Mouse (Mus musculus) spleen, postnatal 4 days (tissue): Measurements from ENCODE around the gene Kcnj10.

Experiments used
- DNase-seq, 2 experiments: peaks; one replicate each; pipeline ENCODE4 v3.0.0; 2022; ENCODE audit warnings: low spot score in 2 of 2

Kcnj10 gene

DNA sequence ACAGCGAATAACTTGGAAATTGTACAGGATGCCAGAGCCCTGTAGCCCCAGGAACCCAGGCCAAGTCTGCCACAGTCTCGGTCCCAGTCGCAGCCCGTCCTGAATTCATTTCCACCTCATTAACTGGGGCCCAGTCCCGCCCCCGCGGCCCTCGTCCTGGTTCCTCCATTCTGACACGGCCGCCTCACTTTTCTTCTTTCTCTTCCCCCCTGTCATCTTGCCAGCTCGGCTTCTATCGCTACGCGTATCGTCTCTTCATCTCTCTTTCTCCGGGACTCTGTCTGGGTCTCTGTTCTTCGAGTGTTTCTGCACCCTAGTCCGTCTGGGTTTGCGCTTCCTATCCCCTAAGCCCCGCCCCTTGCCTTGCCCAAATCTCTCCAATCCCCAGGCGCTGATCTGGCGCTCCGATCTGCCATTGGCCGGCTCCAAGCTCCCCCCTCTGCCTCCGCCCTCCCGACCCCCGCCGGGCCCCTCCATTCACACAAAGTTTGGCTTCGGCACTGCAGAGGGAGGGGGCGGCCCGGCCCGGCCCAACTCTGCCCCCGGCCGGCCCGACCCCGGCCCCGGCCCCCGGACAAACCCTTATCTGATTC, at the start of gene Kcnj10:
Gene Kcnj10, plus strand, starts transcription at position 482 of the 593 bp plus-strand sequence.
- DNase-seq: peak; percentile 63 to 78

DNA sequence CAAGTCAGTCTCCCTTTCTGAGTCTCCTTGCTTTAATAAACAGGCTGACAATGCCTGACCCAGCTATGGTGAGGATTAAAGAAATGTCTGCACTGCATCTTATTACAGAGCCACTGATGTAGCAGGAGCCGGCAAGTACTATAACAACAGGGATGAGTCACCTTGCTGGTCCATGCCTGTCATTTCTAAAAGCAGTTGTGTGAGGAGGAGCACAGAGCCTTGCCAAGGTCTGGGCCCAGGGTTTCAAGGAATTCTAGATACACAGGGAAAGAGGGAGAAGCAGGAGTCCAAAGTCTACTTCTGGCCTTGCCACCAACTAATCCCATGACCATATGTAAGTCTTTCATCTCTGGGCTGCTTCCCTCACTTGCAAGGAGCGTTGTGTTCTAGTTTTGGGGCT, 48.1 kb upstream of the Kcnj10 start:
- DNase-seq: no peak

DNA sequence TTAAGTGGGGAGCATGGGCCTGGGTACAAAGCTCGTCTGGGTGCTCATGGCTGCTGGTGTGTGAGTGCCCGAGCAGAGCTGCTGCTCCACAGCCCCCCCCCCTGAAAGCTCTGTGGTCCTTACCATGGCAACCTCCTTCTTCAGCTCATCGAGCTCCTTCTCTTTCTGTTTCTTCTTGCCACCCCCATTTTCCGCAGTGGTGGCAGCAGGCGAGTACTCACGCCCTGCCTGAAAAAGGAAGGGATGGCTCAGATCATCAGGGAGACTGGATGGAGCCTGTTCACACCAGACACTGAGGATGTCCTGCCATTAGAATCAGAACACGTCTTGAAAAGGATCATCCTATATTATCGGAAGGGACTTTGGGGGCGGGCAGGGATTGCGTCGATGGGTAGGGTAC, 47.6 kb upstream of the Kcnj10 start:
- DNase-seq: no peak

DNA sequence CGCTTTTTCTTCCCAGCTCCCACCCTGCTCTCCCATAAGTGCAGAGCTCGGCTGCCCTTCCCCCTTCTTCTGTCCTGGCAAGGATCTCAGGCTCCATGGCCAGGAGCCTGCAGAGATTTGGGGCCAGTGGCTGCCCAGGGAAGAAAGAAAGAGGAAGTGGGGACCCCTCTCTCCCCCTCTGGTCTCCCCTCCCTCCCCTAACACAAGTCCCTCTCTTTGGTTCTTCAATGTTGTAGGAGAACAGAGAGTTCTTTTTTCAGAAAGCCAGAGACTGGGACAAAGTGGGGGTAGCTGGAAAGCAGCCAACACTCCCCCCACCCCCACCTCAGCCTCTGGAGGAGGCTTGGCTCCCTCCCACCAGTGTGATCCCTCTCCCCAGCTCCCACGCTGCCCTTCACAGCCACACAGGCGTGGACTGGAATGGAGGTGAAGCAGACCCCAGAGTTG, 45.2 kb upstream of the Kcnj10 start:
- no peak for DNase-seq

- no peak for DNase-seq
Measured at GRCm38 (mm10) chr1:172296816-172297510, 44.0 kb upstream of the Kcnj10 start.

- DNase-seq: no peak
Measured at GRCm38 (mm10) chr1:172297611-172298537, 43.1 kb upstream of the Kcnj10 start, which contains the start of gene Atp1a2. Gene Atp1a2 (minus strand): TSS chr1:172298064.

GRCm38 (mm10) chr1:172299528-172299927, 41.5 kb upstream of the Kcnj10 start:
- no peak for DNase-seq

DNA sequence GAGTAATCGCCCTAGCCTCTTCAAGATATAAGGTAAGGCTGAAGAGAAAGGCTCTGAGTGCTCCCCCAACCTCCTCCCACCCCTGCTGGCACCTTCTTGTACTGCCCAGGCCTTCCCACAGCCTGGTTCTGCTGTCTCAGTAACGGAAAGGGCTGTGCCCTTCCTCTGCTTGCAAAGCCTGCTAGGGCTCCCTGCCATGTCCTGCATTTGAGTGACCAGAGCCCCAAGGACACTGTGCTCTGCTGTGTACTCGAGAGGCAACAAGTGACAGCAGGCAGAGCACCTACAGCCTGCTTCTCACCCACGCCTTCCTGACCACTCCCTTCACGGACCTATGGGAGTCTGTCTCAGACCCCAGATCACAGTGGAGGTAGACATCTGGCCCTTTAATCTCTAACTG, 40.8 kb upstream of the Kcnj10 start:
- no peak for DNase-seq

GRCm38 (mm10) chr1:172301180-172301579, 39.8 kb upstream of the Kcnj10 start:
- no peak for DNase-seq

GRCm38 (mm10) chr1:172302311-172302710, 38.7 kb upstream of the Kcnj10 start:
- no peak for DNase-seq

DNA sequence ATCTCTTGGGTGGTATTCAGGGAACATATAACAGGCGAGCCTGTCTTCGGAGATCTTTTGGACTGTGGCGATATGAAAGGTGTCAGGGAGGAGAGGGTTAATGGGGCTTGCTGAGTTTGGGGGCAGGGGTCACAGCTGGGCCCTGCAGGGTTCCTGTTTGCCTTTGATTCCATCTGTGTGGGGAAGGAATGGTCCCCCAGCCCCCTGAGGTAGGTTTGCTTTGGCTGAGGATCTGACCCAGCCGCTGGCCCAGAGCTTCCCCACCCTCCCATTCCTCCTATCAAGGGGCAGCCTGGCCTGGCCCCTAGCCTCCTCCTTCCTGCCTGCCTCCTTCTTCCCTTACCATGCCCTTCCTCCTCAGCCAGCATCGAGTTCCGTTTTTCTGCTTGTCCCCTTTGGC, 38.2 kb upstream of the Kcnj10 start:
- DNase-seq: no peak

DNA sequence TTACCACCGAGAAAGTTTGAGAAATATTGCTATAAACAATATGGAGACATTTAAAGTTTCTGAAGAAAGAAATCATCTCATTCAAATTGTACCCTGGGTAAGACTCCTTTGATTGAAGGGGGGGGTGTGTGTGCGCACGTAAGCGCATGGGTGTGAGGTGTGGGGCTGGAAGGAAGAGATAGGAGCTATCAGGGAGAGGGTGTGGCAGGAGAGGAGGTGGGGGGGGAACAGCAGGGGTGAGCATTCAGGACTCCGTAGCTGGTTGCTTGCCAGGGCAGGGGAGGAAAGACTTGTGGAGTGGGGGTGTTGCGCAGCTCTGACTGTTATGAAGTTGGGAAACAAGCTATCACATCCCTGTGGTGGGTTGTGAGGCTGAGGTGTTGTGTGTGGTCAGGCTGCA, 36.6 kb upstream of the Kcnj10 start:
- no peak for DNase-seq

- no peak for DNase-seq
Measured at GRCm38 (mm10) chr1:172305153-172305552, 35.9 kb upstream of the Kcnj10 start.

- DNase-seq: peak in 1 of 2 experiments; percentile 13
Measured at GRCm38 (mm10) chr1:172305635-172306034, 35.4 kb upstream of the Kcnj10 start.

- DNase-seq: no peak
Measured at GRCm38 (mm10) chr1:172306196-172306595, 34.8 kb upstream of the Kcnj10 start.

DNA sequence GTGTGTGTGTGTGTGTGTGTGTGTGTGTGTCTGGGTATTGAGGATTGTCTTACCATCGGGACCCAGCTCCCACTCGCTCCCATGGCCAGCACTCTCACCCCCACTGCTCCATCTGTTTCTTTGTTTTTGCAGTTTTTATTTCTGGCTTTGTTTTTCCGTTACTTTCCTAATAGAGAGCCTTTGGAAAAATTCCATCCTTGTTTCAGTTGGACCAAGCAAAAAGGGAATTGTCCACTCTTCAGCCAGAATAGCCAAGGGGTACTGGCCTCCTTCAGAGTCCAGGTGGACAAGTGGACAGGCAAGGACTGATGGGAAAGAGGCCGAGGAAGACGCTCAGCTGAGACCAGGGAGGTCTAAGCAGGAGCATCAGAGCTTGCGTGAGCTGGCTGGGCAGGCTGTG, 34.1 kb upstream of the Kcnj10 start:
- DNase-seq: no peak

- no peak for DNase-seq
Measured at GRCm38 (mm10) chr1:172307936-172308335, 33.1 kb upstream of the Kcnj10 start.

DNA sequence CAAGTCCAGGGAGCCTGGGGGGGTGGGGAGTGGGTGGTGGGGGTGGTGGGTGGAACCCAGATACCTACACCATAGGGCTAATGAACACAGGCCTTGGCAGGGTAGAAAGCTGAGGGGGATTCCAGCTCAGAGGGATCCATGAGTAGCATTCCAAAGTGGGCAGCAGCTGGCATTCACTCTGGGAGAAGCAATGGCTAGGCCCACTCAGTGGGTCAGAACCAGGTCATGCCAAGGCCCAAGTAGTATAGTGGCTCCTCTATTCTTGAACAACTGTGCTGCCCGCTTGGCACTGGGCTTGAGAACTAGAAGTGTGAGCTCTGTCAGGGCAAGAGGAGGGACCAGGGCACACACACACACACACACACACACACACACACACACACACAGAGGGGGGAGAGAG, 32.6 kb upstream of the Kcnj10 start:
- no peak for DNase-seq

DNA sequence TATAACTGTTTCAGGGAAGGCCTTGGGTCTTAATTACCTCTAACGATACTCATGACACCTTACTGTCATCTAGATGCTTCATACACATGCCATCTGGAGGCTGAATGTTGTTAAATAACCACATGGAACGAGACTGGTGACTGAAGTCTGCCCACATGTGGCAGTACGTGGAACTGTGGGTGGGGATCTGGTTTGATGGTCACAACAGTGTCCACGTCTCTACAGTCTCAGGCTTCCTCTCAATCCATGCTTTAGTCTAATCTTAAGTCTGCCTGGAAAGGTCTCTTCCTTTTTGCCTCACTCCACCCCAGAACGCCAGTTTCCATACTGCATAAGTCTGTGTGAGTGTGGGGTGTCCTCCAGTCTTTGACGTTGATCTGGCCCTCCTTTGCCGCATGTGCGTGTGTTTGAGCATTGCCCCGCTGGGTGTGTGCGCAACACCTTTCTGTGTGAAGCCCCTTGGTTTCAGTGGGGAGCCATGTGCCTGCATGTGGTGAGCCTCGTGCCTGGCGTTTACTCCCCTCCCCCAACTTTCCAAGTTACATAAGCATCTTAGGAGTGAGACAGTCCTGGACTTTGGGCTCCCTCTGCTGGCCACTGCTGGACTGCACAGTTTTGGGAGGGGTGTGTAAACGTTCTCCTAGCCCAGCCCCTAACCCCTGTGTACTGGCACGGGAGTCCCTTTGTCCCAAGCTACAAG, 31.2 kb upstream of the Kcnj10 start:
- DNase-seq: peak; percentile 84 to 94

GRCm38 (mm10) chr1:172311248-172311906, 29.6 kb upstream of the Kcnj10 start:
- DNase-seq: peak in 1 of 2 experiments; percentile 68
